Mouse (Mus musculus) testis, adult 2 months (tissue): ENCODE measurements around the gene Ppp4r2.

Experiments used
- CTCF ChIP-seq: fragments of 200-500 bp; IDR thresholded peaks from 2 replicates; pipeline ENCODE4 v1.5.1; 2012; ENCODE audit warnings: low read depth, mild to moderate bottlenecking, inconsistent platforms, low read length, moderate library complexity; ENCODE audit not compliant: control insufficient read depth, insufficient read depth, insufficient replicate concordance
- POLR2A ChIP-seq: fragments of 200-500 bp; IDR thresholded peaks from 2 replicates; pipeline ENCODE4 v1.6.1; 2012; ENCODE audit warnings: low read depth, mild to moderate bottlenecking, inconsistent platforms, low read length, moderate library complexity; ENCODE audit not compliant: control insufficient read depth

GRCm38 (mm10) chr6:100848682-100849375 lies 15.4 kb downstream of the Ppp4r2 start:
- TF ChIP-seq POLR2A (no peak), CTCF (no peak)
